Mouse (Mus musculus) cerebellum, adult 2 months (tissue): ENCODE data around the gene Ankrd60.

Experiments used
- CTCF ChIP-seq: fragments of 200-500 bp; IDR thresholded peaks from 2 replicates; pipeline ENCODE4 v1.5.1; 2011; ENCODE audit warnings: low read depth, mild to moderate bottlenecking, control low read depth, low read length, moderate library complexity, borderline replicate concordance; ENCODE audit not compliant: insufficient read depth
- POLR2A ChIP-seq: fragments of 200-500 bp; IDR thresholded peaks from 2 replicates; pipeline ENCODE4 v1.6.1; 2011; ENCODE audit warnings: low read length, control low read depth, borderline replicate concordance; ENCODE audit not compliant: insufficient read depth

- TF ChIP-seq POLR2A (no peak), CTCF (no peak)
These were observed 46.5 kb upstream of the Ankrd60 start for GRCm38 (mm10) chr2:173624667-173625066.
